Mouse (Mus musculus) c-Kit-positive CD71-negative TER-119-negative erythroid progenitor cells, embryonic 14.5 days (primary cell): ENCODE data around the gene Gm3952.

Experiments
- DNase-seq: peaks from one replicate; pipeline ENCODE4 v3.0.0-alpha.2; 2013; ENCODE audit warnings: low read depth

The Gm3952 gene

DNA sequence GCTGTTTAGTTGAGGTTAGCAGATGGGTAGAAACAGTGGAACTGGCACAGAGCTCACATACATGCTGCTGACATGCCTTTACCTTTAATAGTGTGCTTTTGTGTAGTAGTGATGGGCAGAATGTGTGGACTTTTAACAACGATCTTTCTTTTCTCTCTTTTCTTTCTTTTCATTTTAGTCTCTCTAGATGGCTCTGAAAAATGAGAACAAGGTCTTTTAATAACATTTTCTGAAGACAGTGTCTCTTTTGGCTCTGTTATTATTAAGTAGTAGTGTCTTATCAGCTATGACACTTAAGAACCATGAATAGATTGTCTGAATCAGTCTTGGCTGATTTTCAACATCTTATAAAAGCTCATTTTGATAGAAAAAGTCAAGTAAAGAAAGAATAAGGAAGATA is at the start of gene Gm3952:
Gene Gm3952 (minus strand): TSS at position 101 of the 400 bp plus-strand sequence.
- DNase-seq, result no peak

DNA sequence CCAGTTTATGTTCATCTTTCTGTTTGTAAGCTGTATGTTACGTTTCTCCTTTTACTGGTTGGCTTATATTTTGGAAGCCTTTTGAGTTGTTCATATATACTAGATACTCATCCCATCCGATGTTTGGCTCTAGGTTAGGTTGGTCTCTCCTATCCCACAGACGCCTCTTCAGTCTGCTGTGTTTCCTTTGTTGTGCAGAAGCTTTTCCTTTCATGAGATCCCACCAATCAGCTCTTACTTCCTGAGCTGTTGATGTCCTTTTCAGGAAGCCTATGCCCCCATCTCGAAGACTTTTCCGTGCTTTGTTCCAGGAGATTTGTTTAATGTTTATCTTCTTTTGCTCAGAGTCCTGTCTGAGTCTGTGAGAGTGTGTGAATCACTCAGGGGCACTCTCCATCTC is 45.3 kb upstream of the Gm3952 start:
- no peak for DNase-seq

DNA sequence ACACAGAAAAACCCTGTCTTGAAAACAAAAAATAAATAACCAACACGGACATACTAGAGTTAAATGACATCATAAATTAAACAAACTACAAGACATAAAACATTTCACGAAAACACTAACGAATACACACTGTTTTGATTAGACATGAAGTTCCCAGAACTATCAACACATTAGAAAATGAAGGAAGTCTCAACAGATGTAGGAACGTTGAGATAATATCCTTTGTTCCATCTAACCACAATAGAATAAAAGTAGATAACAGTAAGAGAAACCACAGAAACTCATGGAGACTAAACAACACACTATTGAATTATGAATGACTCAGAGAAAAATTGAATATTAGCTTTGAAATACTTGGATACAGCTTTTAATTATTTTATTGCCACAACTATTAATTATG is 14.0 kb upstream of the Gm3952 start:
- no peak for DNase-seq

DNA sequence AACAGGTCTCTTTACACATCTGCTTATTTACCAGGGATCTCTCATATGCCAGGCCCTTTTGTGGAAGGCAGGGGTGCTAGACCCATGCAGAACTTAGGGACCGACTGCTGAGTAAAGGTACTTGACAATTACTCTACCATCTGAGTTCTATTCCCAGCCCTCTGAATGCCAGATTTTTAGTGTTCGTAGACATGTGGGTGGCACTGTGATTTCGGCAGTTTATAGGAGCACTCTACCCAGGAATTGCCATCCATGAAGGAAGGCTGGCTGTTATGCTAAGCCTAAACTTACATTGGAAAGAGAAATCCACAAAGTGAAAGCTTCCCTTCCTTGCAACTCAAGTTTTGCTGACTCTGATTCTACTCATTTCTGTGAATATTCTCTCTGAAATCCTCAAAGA is 62.8 kb downstream of the Gm3952 start:
- no peak for DNase-seq

DNA sequence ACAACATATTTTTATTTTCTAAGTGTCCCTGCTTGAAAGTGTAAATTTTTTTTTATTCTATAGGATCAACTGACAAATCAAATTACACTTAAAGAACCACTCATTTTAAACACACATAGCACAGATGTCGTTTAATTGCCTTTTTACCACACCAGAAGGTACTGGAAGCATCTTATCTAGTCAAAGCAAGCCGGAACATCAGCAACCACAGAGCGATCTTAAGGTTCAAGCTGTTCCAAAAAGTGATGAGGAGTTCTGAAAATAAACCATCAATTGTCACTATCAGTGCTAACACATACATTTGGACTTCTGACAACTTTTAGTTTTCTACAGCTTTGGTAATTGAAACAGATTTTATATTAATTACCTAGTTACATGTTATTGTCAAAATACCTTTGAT is 64.4 kb downstream of the Gm3952 start:
- no peak for DNase-seq

DNA sequence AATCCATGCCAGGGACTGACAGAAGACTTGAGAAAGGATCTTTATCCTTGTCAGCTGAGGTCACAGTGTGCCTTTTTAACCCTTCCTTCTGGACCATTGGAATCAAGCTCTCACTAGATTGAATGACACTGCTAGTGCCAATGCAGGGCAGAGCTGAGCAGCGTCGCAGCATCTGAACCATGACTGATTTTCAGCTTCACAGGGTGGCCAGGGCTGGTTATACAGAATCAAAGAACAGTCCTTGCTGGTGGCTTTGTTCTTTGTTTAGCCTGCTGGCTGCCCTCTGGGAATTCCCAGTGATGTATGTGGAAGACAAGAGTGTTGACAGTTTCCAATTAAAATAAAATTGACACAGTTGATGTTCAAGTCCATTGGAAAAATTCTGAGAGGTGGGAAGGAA is 66.2 kb downstream of the Gm3952 start:
- no peak for DNase-seq

DNA sequence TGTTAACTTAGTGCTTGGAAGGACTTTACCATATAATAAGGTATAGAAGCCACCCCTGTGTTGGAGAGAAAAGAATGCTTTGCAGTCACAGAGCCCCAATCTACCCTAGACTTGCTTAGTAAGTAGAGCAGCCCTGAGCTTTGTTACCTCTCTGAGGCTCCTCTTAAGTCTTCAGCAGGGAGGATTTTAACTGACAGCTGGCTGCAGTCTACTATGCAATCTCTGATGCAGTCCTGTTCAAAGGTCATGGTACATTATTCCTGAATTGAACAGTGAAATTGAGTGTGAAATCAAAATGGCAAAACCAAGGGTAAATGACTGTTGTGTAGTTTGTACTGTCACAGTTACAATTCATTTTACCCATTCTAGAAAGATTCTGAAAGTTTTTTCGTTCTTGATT is 71.3 kb downstream of the Gm3952 start:
- DNase-seq, result no peak

DNA sequence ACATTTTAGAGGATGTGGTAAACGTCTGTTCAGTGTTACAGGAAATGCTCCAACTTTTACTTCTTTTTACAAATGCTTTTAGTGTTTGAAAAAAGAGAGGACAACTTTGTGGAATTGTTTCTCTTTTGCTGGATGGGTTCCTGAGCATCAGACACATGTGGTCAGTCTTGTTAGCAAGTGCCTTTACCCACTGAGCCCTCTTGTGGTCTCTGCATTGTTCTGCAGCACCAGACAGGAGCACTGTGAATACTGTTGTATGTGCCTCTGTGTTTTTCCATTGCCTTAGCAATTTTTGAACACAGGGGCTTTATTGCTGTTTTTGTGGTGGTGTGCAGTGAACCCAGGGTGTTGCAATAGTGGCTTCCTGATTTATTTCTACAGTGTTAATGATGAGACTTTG is 73.7 kb downstream of the Gm3952 start:
- DNase-seq, result peak; percentile 6

DNA sequence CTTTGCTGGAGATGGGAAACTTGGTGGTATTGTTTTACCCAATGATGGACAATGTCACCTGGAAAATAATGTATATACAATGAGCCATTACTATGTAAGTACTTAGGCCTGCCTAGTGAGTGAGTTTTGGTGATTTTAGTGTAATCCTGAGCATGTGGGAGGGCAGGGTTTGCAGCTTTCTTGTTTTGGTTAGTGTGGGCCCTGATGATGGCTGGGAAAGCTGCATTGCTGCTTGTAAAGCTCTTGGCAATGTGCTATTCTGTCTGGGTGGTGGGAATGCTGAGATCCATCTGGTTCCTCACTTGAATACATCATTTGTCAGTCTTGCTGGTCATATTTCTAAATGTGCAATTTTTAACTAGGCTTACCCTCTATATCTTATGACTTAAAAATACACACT is 82.3 kb downstream of the Gm3952 start:
- no peak for DNase-seq

DNA sequence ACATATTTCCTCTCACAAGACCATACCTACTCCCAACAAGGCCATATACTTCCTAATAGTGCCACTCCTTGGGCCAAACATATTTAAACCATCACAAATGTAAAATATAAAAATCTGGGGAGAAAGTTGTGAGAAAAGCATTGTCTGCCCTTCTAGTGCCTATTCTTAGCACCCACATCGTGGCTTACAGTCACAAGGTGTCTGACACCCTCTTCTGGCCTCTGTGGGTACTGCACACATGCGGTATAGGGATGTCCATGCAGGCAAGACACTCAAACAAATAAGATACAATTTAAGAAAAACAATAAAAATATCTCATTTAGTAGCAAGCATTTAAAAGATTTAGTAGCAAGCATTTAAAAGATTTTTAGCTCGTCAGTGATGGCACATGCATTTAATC is 89.2 kb downstream of the Gm3952 start:
- DNase-seq, result peak; percentile 72

DNA sequence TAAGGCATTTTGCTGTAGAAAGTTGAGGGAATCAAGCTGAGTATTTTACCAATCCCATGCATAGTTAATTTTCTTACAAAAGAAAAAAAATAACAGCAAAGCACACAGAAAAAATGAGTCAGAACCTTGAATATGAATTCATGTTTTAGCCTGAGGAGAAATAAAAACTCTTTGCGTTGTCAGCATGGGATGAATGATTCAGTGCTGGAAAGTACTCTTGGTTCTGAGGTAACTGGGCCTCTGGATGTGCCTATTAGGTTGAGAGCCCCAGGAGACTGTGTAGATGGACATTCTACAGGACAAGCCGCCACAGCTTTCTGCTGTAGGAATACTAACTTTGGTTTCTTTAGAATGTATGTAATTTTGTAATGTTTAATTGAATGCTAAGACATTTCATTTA is 93.7 kb downstream of the Gm3952 start:
- DNase-seq, result no peak

DNA sequence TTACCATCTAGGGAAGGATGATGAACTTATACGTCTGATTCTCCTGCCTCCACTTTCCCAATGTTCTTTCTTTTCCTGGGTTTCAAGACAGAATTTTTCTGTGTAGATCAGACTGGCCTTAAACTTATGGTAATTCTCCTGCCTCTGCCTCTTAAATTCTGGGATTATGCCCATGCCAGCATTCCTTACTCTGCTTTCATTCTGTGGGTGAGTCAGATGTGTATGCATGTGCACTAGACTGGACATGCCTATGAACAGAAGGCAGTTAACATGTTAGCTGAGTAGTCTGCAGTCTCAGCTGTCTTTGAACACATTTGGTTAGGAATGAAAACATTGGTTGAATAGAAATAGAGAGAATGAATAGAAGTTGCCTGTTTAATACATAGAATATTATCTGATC is 94.1 kb downstream of the Gm3952 start:
- no peak for DNase-seq

DNA sequence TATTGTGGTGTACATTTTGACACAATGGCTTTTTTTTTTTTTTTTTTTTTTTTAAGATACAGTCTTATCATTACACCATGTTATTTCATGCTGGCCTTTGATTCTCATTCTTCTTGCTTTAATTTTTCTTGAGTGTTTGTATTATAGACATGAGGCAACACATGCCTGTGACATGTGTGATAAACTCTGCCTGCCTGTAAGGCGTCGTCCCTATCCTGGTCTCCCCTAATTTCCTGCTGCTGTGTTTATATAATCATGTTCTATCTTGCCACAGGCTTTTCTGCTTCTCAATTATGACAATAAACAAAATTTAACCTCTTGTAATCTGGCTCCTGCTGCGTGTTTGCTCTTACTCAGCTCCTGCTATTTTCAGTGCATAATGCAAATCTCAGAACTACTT is 100.5 kb downstream of the Gm3952 start:
- no peak for DNase-seq

DNA sequence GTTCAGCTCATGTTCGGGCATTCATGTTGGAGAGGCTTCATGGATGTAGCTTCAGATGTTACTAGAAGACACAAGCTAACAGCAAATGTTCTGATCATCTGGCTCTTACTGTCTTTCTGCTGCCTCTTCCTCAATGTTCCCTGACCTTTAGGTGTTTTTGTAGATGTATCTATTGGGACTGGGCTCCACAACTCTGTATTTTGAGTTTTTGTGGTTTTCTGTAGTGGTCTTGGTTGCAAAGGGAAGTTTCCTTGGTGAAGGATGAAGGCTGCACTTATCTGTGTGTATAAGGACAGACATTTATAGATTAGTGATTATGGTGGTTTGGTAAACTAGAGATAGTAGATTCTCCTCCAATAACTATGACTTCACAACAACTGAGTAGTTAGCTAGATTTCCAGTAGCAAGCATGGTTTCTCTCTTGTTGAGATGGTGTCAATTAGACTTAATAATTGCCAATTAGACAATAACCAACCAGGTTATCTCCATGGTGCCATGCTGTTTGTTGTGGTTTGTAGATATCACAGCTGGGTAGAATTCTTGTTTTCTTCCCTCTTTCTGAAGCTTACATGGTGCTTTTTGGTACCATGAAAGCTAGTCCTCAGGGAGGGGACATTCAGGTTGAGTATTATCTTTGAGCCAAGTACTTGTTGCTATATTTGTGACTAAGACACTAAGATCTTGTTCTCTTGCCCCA is 101.6 kb downstream of the Gm3952 start:
- no peak for DNase-seq
